Mouse (Mus musculus): ENCODE results near the gene Scamp3.

Gene Scamp3

GRCm38 (mm10) chr3:89225918-89226317, 48.6 kb downstream of the Scamp3 start:
- DNase-seq (ENCODE audit: low read depth, low spot score), result no peak

- no peak for DNase-seq (ENCODE audit: low read depth, low spot score)
These were observed 49.1 kb downstream of the Scamp3 start for GRCm38 (mm10) chr3:89226361-89226760.

GRCm38 (mm10) chr3:89226900-89227299, 49.6 kb downstream of the Scamp3 start, which contains the start of gene Mtx1:
Mtx1 (minus strand) TSS chr3:89227088.
- DNase-seq (ENCODE audit: low read depth, low spot score), result no peak

- DNase-seq (ENCODE audit: low read depth, low spot score), result peak; percentile 53
These were observed 50.3 kb downstream of the Scamp3 start for GRCm38 (mm10) chr3:89227307-89228179.

GRCm38 (mm10) chr3:89228180-89228549, 50.9 kb downstream of the Scamp3 start:
- DNase-seq (ENCODE audit: low read depth, low spot score), result peak; percentile 66

GRCm38 (mm10) chr3:89228836-89229235, 51.6 kb downstream of the Scamp3 start, which contains the start of gene Muc1:
Muc1 (plus strand) TSS chr3:89229057.
- DNase-seq (ENCODE audit: low read depth, low spot score), result no peak

- no peak for DNase-seq (ENCODE audit: low read depth, low spot score)
These were observed 52.0 kb downstream of the Scamp3 start for GRCm38 (mm10) chr3:89229276-89229675.

GRCm38 (mm10) chr3:89230561-89230960, 53.3 kb downstream of the Scamp3 start:
- DNase-seq (ENCODE audit: low read depth, low spot score), result no peak

GRCm38 (mm10) chr3:89231345-89231744, 54.1 kb downstream of the Scamp3 start:
- no peak for DNase-seq (ENCODE audit: low read depth, low spot score)

GRCm38 (mm10) chr3:89231772-89232275, 54.6 kb downstream of the Scamp3 start:
- no peak for DNase-seq (ENCODE audit: low read depth, low spot score)
